Mouse (Mus musculus): Measurements from ENCODE around the gene Phc2.

Phc2 gene

GRCm38 (mm10) chr4:128742379-128742970 is 88.0 kb downstream of the Phc2 start:
- DNase-seq (ENCODE audit: low read depth): no peak

- no peak for DNase-seq (ENCODE audit: low read depth)
Measured at GRCm38 (mm10) chr4:128743031-128743626, 88.6 kb downstream of the Phc2 start.

GRCm38 (mm10) chr4:128745160-128745559 is 90.7 kb downstream of the Phc2 start:
- DNase-seq (ENCODE audit: low read depth): no peak

GRCm38 (mm10) chr4:128747614-128748270 is 93.2 kb downstream of the Phc2 start:
- DNase-seq (ENCODE audit: low read depth): no peak

- DNase-seq (ENCODE audit: low read depth): no peak
Measured at GRCm38 (mm10) chr4:128748309-128748708, 93.8 kb downstream of the Phc2 start.

GRCm38 (mm10) chr4:128751006-128751405 is 96.5 kb downstream of the Phc2 start:
- DNase-seq (ENCODE audit: low read depth): peak; percentile 60

GRCm38 (mm10) chr4:128752031-128752757 is 97.7 kb downstream of the Phc2 start:
- DNase-seq (ENCODE audit: low read depth): no peak

- no peak for DNase-seq (ENCODE audit: low read depth)
Measured at GRCm38 (mm10) chr4:128753571-128753970, 99.1 kb downstream of the Phc2 start.

- no peak for DNase-seq (ENCODE audit: low read depth)
Measured at GRCm38 (mm10) chr4:128755064-128755463, 100.6 kb downstream of the Phc2 start, which contains the start of gene A3galt2. Gene A3galt2 (plus strand): TSS chr4:128755364.

- no peak for DNase-seq (ENCODE audit: low read depth)
Measured at GRCm38 (mm10) chr4:128755900-128756299, 101.4 kb downstream of the Phc2 start.

GRCm38 (mm10) chr4:128759214-128759613 is 104.7 kb downstream of the Phc2 start:
- no peak for DNase-seq (ENCODE audit: low read depth)

- DNase-seq (ENCODE audit: low read depth): no peak
Measured at GRCm38 (mm10) chr4:128760029-128760428, 105.5 kb downstream of the Phc2 start.

GRCm38 (mm10) chr4:128766929-128767328 is 112.4 kb downstream of the Phc2 start:
- no peak for DNase-seq (ENCODE audit: low read depth)

GRCm38 (mm10) chr4:128768120-128768519 is 113.6 kb downstream of the Phc2 start:
- DNase-seq (ENCODE audit: low read depth): no peak

- no peak for DNase-seq (ENCODE audit: low read depth)
Measured at GRCm38 (mm10) chr4:128769569-128770355, 115.3 kb downstream of the Phc2 start.

- no peak for DNase-seq (ENCODE audit: low read depth)
Measured at GRCm38 (mm10) chr4:128770698-128771097, 116.2 kb downstream of the Phc2 start.

GRCm38 (mm10) chr4:128773820-128774219 is 119.3 kb downstream of the Phc2 start:
- no peak for DNase-seq (ENCODE audit: low read depth)

GRCm38 (mm10) chr4:128774467-128774866 is 120.0 kb downstream of the Phc2 start:
- DNase-seq (ENCODE audit: low read depth): peak; percentile 72

- DNase-seq (ENCODE audit: low read depth): peak; percentile 77
Measured at GRCm38 (mm10) chr4:128776568-128777289, 122.2 kb downstream of the Phc2 start.

- no peak for DNase-seq (ENCODE audit: low read depth)
Measured at GRCm38 (mm10) chr4:128777593-128777992, 123.1 kb downstream of the Phc2 start.

- no peak for DNase-seq (ENCODE audit: low read depth)
Measured at GRCm38 (mm10) chr4:128782037-128782436, 127.5 kb downstream of the Phc2 start.
